Mouse (Mus musculus): ENCODE measurements around the gene Klhl3. TPM values are rescaled to one million over a fixed set of nuclear protein-coding genes. Genes with fewer than 3 reads are reported as not detected.

Gene Klhl3
- polyA plus RNA-seq (2015; fragmentation: Nextera tagmentation; extraction: Ambion mirVana) = 8.5 and 9.6 TPM in 2 replicates

GRCm38 (mm10) chr13:58113061-58113900, at the start of gene Klhl3:
Klhl3 (minus strand) TSS chr13:58113592.
- no peaks in the 10 kb centered on the region for H3K9me3 ChIP-seq (replicated peaks; ENCODE audit: control insufficient read depth, low read length)
- WGBS = under 1% methylated on average over 35 of the region's 35 CpGs
- peaks cover 26% of the 10 kb centered on the region for H3K4me1 ChIP-seq (ENCODE audit: control insufficient read depth, insufficient read depth, low read length)
- H3K27me3 ChIP-seq (ENCODE audit: control insufficient read depth, insufficient read depth, low read length) = no peaks in the 10 kb centered on the region
- peak; percentile 74 for ATAC-seq (replicated peaks; ENCODE audit: extremely low read depth, insufficient read depth, low FRiP score)
- H3K36me3 ChIP-seq (ENCODE audit: control insufficient read depth, insufficient read depth) = no peaks in the 10 kb centered on the region
- H3K27ac ChIP-seq (ENCODE audit: low read length) = peak within 1 kb of the TSS; percentile 85
- H3K4me3 ChIP-seq (ENCODE audit: low read length) = peak within 1 kb of the TSS; percentile 78
- H3K4me2 ChIP-seq (ENCODE audit: low read depth, low read length) = peak within 1 kb of the TSS; percentile 80
- H3K9ac ChIP-seq (ENCODE audit: low read length) = peak within 1 kb of the TSS; percentile 83

GRCm38 (mm10) chr13:58160761-58161160, 47.4 kb upstream of the Klhl3 start:
- no peaks in the 10 kb centered on the region for H3K27me3 ChIP-seq (ENCODE audit: control insufficient read depth, insufficient read depth, low read length)
- 93% methylated on average over 15 of the region's 15 CpGs for WGBS
- peaks cover 24% of the 10 kb centered on the region for H3K36me3 ChIP-seq (ENCODE audit: control insufficient read depth, insufficient read depth)
- no peak overlapping the region for H3K27ac ChIP-seq (ENCODE audit: low read length)
- H3K4me1 ChIP-seq (ENCODE audit: control insufficient read depth, insufficient read depth, low read length) = peaks cover 5% of the 10 kb centered on the region
- peaks cover 3% of the 10 kb centered on the region; the same call in 1 of the 2 replicates for H3K9me3 ChIP-seq (replicated peaks; ENCODE audit: control insufficient read depth, low read length)
- ATAC-seq (replicated peaks; ENCODE audit: extremely low read depth, insufficient read depth, low FRiP score) = no peak
- H3K4me2 ChIP-seq (ENCODE audit: low read depth, low read length) = no peak overlapping the region
- no peak overlapping the region for H3K4me3 ChIP-seq (ENCODE audit: low read length)
- no peak overlapping the region for H3K9ac ChIP-seq (ENCODE audit: low read length)

GRCm38 (mm10) chr13:58158099-58158912, 44.9 kb upstream of the Klhl3 start:
- H3K36me3 ChIP-seq (ENCODE audit: control insufficient read depth, insufficient read depth) = peaks cover 22% of the 10 kb centered on the region
- no peaks in the 10 kb centered on the region for H3K27me3 ChIP-seq (ENCODE audit: control insufficient read depth, insufficient read depth, low read length)
- H3K9ac ChIP-seq (ENCODE audit: low read length) = peak overlapping the region; percentile 82
- H3K9me3 ChIP-seq (replicated peaks; ENCODE audit: control insufficient read depth, low read length) = peaks cover 3% of the 10 kb centered on the region; the same call in 1 of the 2 replicates
- H3K4me2 ChIP-seq (ENCODE audit: low read depth, low read length) = peak overlapping the region; percentile 87
- WGBS = 6% methylated on average over 16 of the region's 16 CpGs
- peak overlapping the region; percentile 78 for H3K27ac ChIP-seq (ENCODE audit: low read length)
- peak; percentile 59 for ATAC-seq (replicated peaks; ENCODE audit: extremely low read depth, insufficient read depth, low FRiP score)
- peaks cover 5% of the 10 kb centered on the region for H3K4me1 ChIP-seq (ENCODE audit: control insufficient read depth, insufficient read depth, low read length)
- H3K4me3 ChIP-seq (ENCODE audit: low read length) = peak overlapping the region; percentile 81

DNA sequence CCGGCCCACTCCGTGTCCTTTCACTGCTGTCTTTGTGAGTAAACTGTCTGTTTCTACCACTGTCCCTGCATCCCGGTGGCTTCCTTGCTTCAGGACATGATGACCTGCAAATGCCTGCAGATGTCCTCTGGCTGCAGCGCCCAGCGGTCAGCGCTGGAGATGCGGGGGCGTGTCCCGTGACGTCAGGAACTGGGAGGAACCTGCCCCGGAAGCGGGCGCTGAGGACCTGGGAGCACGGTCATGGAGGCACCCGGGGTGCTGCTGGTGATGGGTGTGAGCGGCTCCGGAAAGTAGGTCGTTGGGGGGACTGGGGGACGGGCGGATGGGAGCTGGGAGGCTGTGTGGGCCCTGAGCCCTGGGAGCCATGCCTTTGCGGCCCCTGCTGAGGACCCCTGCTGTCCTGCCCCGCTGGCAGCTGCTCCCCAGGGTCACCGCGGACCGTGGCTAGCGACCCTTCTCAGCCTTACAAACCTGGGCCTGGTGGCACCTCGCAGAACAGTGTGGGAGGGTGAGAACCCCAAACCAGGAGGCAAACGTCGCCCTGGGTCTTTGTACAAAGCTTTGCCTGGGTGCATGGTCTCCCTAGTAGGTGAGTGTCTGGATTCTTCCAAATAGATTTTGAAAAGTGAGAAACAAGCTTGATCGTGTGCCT, 44.2 kb upstream of the Klhl3 start, which contains the start of gene Idnk:
Gene Idnk, plus strand, starts transcription at position 203 of the 652 bp plus-strand sequence.
- Histone ChIP-seq H3K36me3 (ENCODE audit: control insufficient read depth, insufficient read depth) (peaks cover 17% of the 10 kb centered on the region), H3K9ac (ENCODE audit: low read length) (peak within 1 kb of the TSS; percentile 82), H3K4me2 (ENCODE audit: low read depth, low read length) (peak within 1 kb of the TSS; percentile 87), H3K4me1 (ENCODE audit: control insufficient read depth, insufficient read depth, low read length) (peaks cover 5% of the 10 kb centered on the region), H3K9me3 (replicated peaks; ENCODE audit: control insufficient read depth, low read length) (peaks cover 3% of the 10 kb centered on the region; the same call in 1 of the 2 replicates), H3K4me3 (ENCODE audit: low read length) (peak within 1 kb of the TSS; percentile 81), H3K27ac (ENCODE audit: low read length) (peak within 1 kb of the TSS; percentile 78), H3K27me3 (ENCODE audit: control insufficient read depth, insufficient read depth, low read length) (no peaks in the 10 kb centered on the region)
- peak; percentile 88 for ATAC-seq (replicated peaks; ENCODE audit: extremely low read depth, insufficient read depth, low FRiP score)
- WGBS = under 1% methylated on average over 30 of the region's 30 CpGs

DNA sequence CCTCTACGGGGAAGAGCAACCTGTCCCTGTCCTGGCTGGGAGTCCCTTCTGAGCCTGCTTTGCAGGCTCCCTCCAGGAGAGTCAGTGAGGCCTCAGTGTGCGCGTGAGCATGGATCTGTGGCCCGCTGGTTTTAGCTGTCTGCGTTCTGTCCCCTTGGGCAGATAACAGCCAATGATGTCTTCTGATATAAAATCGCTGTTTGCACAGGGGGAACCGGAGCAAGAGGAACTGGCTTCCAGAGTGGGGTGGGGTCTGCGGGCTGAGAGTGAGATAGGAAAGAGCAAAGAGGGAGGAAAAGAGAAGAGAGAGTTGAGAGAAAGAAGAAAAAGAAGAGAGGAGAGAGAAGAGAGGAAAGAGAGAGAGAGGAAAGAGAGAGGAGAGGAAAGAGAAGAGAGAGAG, 43.6 kb upstream of the Klhl3 start:
- Histone ChIP-seq H3K36me3 (ENCODE audit: control insufficient read depth, insufficient read depth) (peaks cover 16% of the 10 kb centered on the region), H3K27me3 (ENCODE audit: control insufficient read depth, insufficient read depth, low read length) (no peaks in the 10 kb centered on the region), H3K27ac (ENCODE audit: low read length) (no peak overlapping the region; the same call in 1 of the 2 replicates), H3K4me1 (ENCODE audit: control insufficient read depth, insufficient read depth, low read length) (peaks cover 5% of the 10 kb centered on the region), H3K9me3 (replicated peaks; ENCODE audit: control insufficient read depth, low read length) (peaks cover 3% of the 10 kb centered on the region; the same call in 1 of the 2 replicates), H3K9ac (ENCODE audit: low read length) (peak overlapping the region; percentile 82), H3K4me3 (ENCODE audit: low read length) (peak overlapping the region; percentile 81), H3K4me2 (ENCODE audit: low read depth, low read length) (peak overlapping the region; percentile 87)
- no peak; the same call in 1 of the 2 replicates for ATAC-seq (replicated peaks; ENCODE audit: extremely low read depth, insufficient read depth, low FRiP score)
- 14% methylated on average over 8 of the region's 8 CpGs for WGBS

- Histone ChIP-seq H3K27me3 (ENCODE audit: control insufficient read depth, insufficient read depth, low read length) (no peaks in the 10 kb centered on the region), H3K27ac (ENCODE audit: low read length) (no peak overlapping the region), H3K36me3 (ENCODE audit: control insufficient read depth, insufficient read depth) (peaks cover 11% of the 10 kb centered on the region), H3K9ac (ENCODE audit: low read length) (no peak overlapping the region), H3K9me3 (replicated peaks; ENCODE audit: control insufficient read depth, low read length) (no peaks in the 10 kb centered on the region), H3K4me3 (ENCODE audit: low read length) (no peak overlapping the region), H3K4me2 (ENCODE audit: low read depth, low read length) (no peak overlapping the region), H3K4me1 (ENCODE audit: control insufficient read depth, insufficient read depth, low read length) (peaks cover 5% of the 10 kb centered on the region)
- no peak for ATAC-seq (replicated peaks; ENCODE audit: extremely low read depth, insufficient read depth, low FRiP score)
- 90% methylated on average over 2 of the region's 2 CpGs for whole genome bisulfite sequencing
Observed at GRCm38 (mm10) chr13:58156031-58156430, 42.6 kb upstream of the Klhl3 start.

GRCm38 (mm10) chr13:58150442-58150841, 37.0 kb upstream of the Klhl3 start:
- H3K9me3 ChIP-seq (replicated peaks; ENCODE audit: control insufficient read depth, low read length) = no peaks in the 10 kb centered on the region; the same call in 1 of the 2 replicates
- no peak for ATAC-seq (replicated peaks; ENCODE audit: extremely low read depth, insufficient read depth, low FRiP score)
- no peak overlapping the region for H3K4me2 ChIP-seq (ENCODE audit: low read depth, low read length)
- H3K4me1 ChIP-seq (ENCODE audit: control insufficient read depth, insufficient read depth, low read length) = peaks cover 3% of the 10 kb centered on the region; the same call in 1 of the 2 replicates
- H3K4me3 ChIP-seq (ENCODE audit: low read length) = no peak overlapping the region
- no peaks in the 10 kb centered on the region for H3K36me3 ChIP-seq (ENCODE audit: control insufficient read depth, insufficient read depth)
- no peak overlapping the region for H3K27ac ChIP-seq (ENCODE audit: low read length)
- no peaks in the 10 kb centered on the region for H3K27me3 ChIP-seq (ENCODE audit: control insufficient read depth, insufficient read depth, low read length)
- 69% methylated on average over 11 of the region's 11 CpGs for WGBS
- no peak overlapping the region for H3K9ac ChIP-seq (ENCODE audit: low read length)

- no peaks in the 10 kb centered on the region for H3K36me3 ChIP-seq (ENCODE audit: control insufficient read depth, insufficient read depth)
- ATAC-seq (replicated peaks; ENCODE audit: extremely low read depth, insufficient read depth, low FRiP score) = no peak
- no peaks in the 10 kb centered on the region; the same call in 1 of the 2 replicates for H3K9me3 ChIP-seq (replicated peaks; ENCODE audit: control insufficient read depth, low read length)
- 80% methylated on average over 3 of the region's 3 CpGs for WGBS
- H3K27ac ChIP-seq (ENCODE audit: low read length) = no peak overlapping the region
- no peaks in the 10 kb centered on the region for H3K27me3 ChIP-seq (ENCODE audit: control insufficient read depth, insufficient read depth, low read length)
- H3K9ac ChIP-seq (ENCODE audit: low read length) = no peak overlapping the region
- no peak overlapping the region for H3K4me2 ChIP-seq (ENCODE audit: low read depth, low read length)
- no peak overlapping the region for H3K4me3 ChIP-seq (ENCODE audit: low read length)
- peaks cover 3% of the 10 kb centered on the region; the same call in 1 of the 2 replicates for H3K4me1 ChIP-seq (ENCODE audit: control insufficient read depth, insufficient read depth, low read length)
Observed at GRCm38 (mm10) chr13:58149629-58150028, 36.2 kb upstream of the Klhl3 start.
